Mouse (Mus musculus) adrenal gland, adult 2 months (tissue): ENCODE measurements around the gene Gpr150. TPM values are rescaled to one million over a fixed set of nuclear protein-coding genes. Genes with fewer than 3 reads are reported as not detected.

Source experiments
- DNase-seq: peaks from one replicate; pipeline ENCODE4 v3.0.0; 2021
- polyA plus RNA-seq: library from polyadenylated mRNA; depleted of rRNA; stranded (reverse); fragments of >200 nt; gene quantifications from 2 replicates; pipeline ENCODE4 v1.2.3, GENCODE M21; 2012; rRNA removed
- total RNA-seq, 2 experiments: library from RNA; stranded (reverse); gene quantifications; 2 replicates each; pipeline ENCODE4 v1.2.3; 2021

Gene Gpr150
- total and polyA plus RNA-seq, 3 experiments = 0.10 to 0.14 TPM; not detected in 1

GRCm38 (mm10) chr13:76014511-76014910 lies 42.3 kb downstream of the Gpr150 start:
- no peak for DNase-seq

Other genes starting within 250 kb of the Gpr150 start
- 10 to 100 TPM; 25.9 to 30.0 TPM for gene Glrx, start 217.1 kb downstream of the Gpr150 start, total RNA-seq
- 6.3 and 7.6 TPM in 2 replicates for gene Glrx, start 217.1 kb downstream of the Gpr150 start, polyA plus RNA-seq
- gene Rhobtb3, start 113.1 kb downstream of the Gpr150 start, total RNA-seq = 10 to 100 TPM in 1 of 2 experiments, 1 to 10 TPM in 1; 3.6 to 11.8 TPM
- gene Rhobtb3, start 113.1 kb downstream of the Gpr150 start, polyA plus RNA-seq = 5.8 and 8.8 TPM in 2 replicates
- not detected for gene Spata9, start 89.8 kb downstream of the Gpr150 start, total RNA-seq
- gene Spata9, start 89.8 kb downstream of the Gpr150 start, polyA plus RNA-seq = not detected in 2 replicates
- gene Rfesd, start 38.3 kb downstream of the Gpr150 start, total RNA-seq = 10 to 100 TPM; 17.8 to 25.7 TPM
- gene Rfesd, start 38.3 kb downstream of the Gpr150 start, polyA plus RNA-seq = 5.9 and 6.3 TPM in 2 replicates
- gene Arsk, start 41.7 kb upstream of the Gpr150 start, total RNA-seq = 10 to 100 TPM; 12.1 to 12.3 TPM
- gene Arsk, start 41.7 kb upstream of the Gpr150 start, polyA plus RNA-seq = 2.9 and 3.4 TPM in 2 replicates
- gene Ttc37, start 41.7 kb upstream of the Gpr150 start, total RNA-seq = 10 to 100 TPM; 27.9 to 29.8 TPM
- gene Ttc37, start 41.7 kb upstream of the Gpr150 start, polyA plus RNA-seq = 6.8 and 8.1 TPM in 2 replicates
- gene Fam81b, start 248.1 kb upstream of the Gpr150 start, total RNA-seq = not detected
- not detected in 2 replicates for gene Fam81b, start 248.1 kb upstream of the Gpr150 start, polyA plus RNA-seq